ENCODE assay signal across 12 mouse cellular contexts in the genomic region with DNA sequence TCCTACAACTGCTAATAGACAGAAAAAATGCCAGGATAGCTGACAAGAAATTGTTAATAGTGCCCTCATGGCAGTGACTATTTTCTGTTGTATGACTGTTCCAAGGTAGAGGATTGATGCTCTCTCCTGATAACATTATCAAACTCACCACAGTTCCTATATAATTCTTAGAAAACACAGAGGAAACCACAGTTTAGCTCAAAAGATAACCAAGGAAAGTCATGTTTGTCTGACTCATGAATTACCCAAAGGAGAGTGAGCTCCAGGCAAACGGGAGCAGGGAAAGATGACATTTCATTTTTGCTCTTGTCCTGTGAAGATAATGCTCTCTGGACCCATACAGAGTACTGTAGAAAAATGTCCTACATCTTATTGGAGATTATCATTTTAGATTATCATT.
"Had no signal": no experiment of that assay in that cellular context is flagged by ENCODE, and none has a peak within 500 bp of the region (broad histone marks: within the 10 kb centered on the region; RNA-seq: fewer than 3 reads in every experiment).

No protein-coding gene starts in this region.

- H3K27ac ChIP-seq: limb, embryonic 12.5 days; midbrain, embryonic 12.5 days; stomach, embryonic 15.5 days had no signal

- H3K9me3 ChIP-seq: limb, embryonic 12.5 days; midbrain, embryonic 12.5 days; stomach, embryonic 15.5 days had no signal

- DNase-seq: kidney, adult 8-10 months; kidney, postnatal 36 days; layer of hippocampus, adult 9-11 months; lung, adult 18-20 months; right cerebral cortex, postnatal 14 days; thymus, adult 2 months; thymus, postnatal 25 days had no signal

- H3K4me2 ChIP-seq: limb, embryonic 12.5 days; midbrain, embryonic 12.5 days; stomach, embryonic 15.5 days had no signal

- H3K27me3 ChIP-seq: limb, embryonic 12.5 days; midbrain, embryonic 12.5 days; stomach, embryonic 15.5 days had no signal

- H3K36me3 ChIP-seq: limb, embryonic 12.5 days; midbrain, embryonic 12.5 days; stomach, embryonic 15.5 days had no signal

- ATAC-seq: intestine, postnatal 0 days; midbrain, embryonic 16.5 days had no signal

- H3K4me3 ChIP-seq: limb, embryonic 12.5 days; midbrain, embryonic 12.5 days; stomach, embryonic 15.5 days had no signal

- H3K4me1 ChIP-seq: midbrain, embryonic 12.5 days; stomach, embryonic 15.5 days had no signal

- H3K9ac ChIP-seq: limb, embryonic 12.5 days; midbrain, embryonic 12.5 days; stomach, embryonic 15.5 days had no signal
